Mouse (Mus musculus): ENCODE measurements around the gene Tmem53.

DNA sequence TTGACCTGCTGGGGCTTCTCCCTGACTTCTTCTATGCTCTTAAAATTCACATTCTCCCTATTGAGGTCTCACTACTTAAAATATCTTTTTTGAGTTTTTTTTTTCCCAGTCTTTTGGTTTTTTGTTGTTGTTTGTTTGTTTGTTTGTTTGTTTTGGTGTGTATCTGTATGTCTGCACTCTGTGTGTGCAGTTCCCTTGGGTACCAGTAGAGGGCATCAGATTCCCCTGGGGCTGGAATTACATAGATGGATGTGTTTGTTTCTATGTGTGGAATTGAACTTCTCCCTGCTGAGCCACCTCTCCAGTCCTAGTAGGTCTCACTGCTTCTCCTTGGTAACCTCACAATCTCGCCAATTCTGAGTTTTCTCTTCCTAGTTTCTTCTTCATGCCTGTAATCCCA is 57.7 kb downstream of the Tmem53 start:
- no peak for TF ChIP-seq CTCF (IDR thresholded peaks at IDR 0.05; ENCODE audit: borderline replicate concordance, insufficient read depth, low read length)
- no peak for TF ChIP-seq POLR2A (IDR thresholded peaks at IDR 0.05; ENCODE audit: low read depth, low read length)
